Mouse (Mus musculus) megakaryocyte, adult 5-6 weeks (primary cell): ENCODE results near the gene Jagn1. TPM values are rescaled to one million over a fixed set of nuclear protein-coding genes. Genes with fewer than 3 reads are reported as not detected.

Experiments used
- ATAC-seq: 2 replicates; pipeline ENCODE4 v1.8.0; 2016; ENCODE audit warnings: mild to moderate bottlenecking, inconsistent platforms; ENCODE audit not compliant: poor library complexity, severe bottlenecking
- total RNA-seq, 2 experiments: library from RNA; stranded (forward) in 1 of 2; stranded (reverse) in 1 of 2; fragments of 153-499, 151-499 nt in 1 of 2; fragments of 221-1000, 200-1000 nt in 1 of 2; gene quantifications; 2 replicates each; pipeline versions ENCODE4 v1.2.3 to v1.2.4; 2015 to 2017

Jagn1 gene
- total RNA-seq, 2 experiments from 2014 or later = 12.7 to 43.6 TPM

- ATAC-seq = no peak
Measured at GRCm38 (mm10) chr6:113433661-113434060, 8.7 kb upstream of the Jagn1 start.

GRCm38 (mm10) chr6:113434691-113435090 is 7.7 kb upstream of the Jagn1 start:
- no peak for ATAC-seq

- ATAC-seq = no peak
Measured at GRCm38 (mm10) chr6:113435664-113436205, 6.6 kb upstream of the Jagn1 start, which contains the start of gene Cidec. Gene Cidec, minus strand, starts transcription at chr6:113435760.

GRCm38 (mm10) chr6:113437135-113437534 is 5.2 kb upstream of the Jagn1 start:
- no peak for ATAC-seq

- ATAC-seq = no peak
Measured at GRCm38 (mm10) chr6:113438721-113439430, 3.5 kb upstream of the Jagn1 start.

GRCm38 (mm10) chr6:113440686-113441085 is 1.7 kb upstream of the Jagn1 start:
- ATAC-seq = no peak

GRCm38 (mm10) chr6:113441147-113441680 is 1.2 kb upstream of the Jagn1 start:
- peak; percentile 84 for ATAC-seq

GRCm38 (mm10) chr6:113442087-113442441 is 305 bp upstream of the Jagn1 start:
- no peak for ATAC-seq

GRCm38 (mm10) chr6:113443091-113443490 is 722 bp downstream of the Jagn1 start:
- ATAC-seq = no peak

GRCm38 (mm10) chr6:113444207-113444965 is 2.0 kb downstream of the Jagn1 start:
- ATAC-seq = no peak

GRCm38 (mm10) chr6:113447639-113448038 is 5.3 kb downstream of the Jagn1 start:
- no peak for ATAC-seq

GRCm38 (mm10) chr6:113451839-113452238 is 9.5 kb downstream of the Jagn1 start:
- ATAC-seq = no peak

GRCm38 (mm10) chr6:113455007-113455406 is 12.6 kb downstream of the Jagn1 start:
- ATAC-seq = peak; percentile 60

- ATAC-seq = no peak
Measured at GRCm38 (mm10) chr6:113457952-113458534, 15.7 kb downstream of the Jagn1 start, which contains the start of gene Il17re. Gene Il17re, plus strand, starts transcription at chr6:113458484.

- ATAC-seq = no peak
Measured at GRCm38 (mm10) chr6:113458635-113459034, 16.3 kb downstream of the Jagn1 start.

GRCm38 (mm10) chr6:113464040-113464439 is 21.7 kb downstream of the Jagn1 start:
- no peak for ATAC-seq

GRCm38 (mm10) chr6:113465602-113466001 is 23.2 kb downstream of the Jagn1 start:
- no peak for ATAC-seq

- ATAC-seq = peak; percentile 63
Measured at GRCm38 (mm10) chr6:113468512-113468911, 26.1 kb downstream of the Jagn1 start.

- ATAC-seq = peak; percentile 87
Measured at GRCm38 (mm10) chr6:113469021-113469420, 26.7 kb downstream of the Jagn1 start.

- peak; percentile 80 for ATAC-seq
Measured at GRCm38 (mm10) chr6:113469432-113469831, 27.1 kb downstream of the Jagn1 start.

- ATAC-seq = no peak
Measured at GRCm38 (mm10) chr6:113471297-113471936, 29.0 kb downstream of the Jagn1 start, which contains the start of gene Il17rc. Gene Il17rc, plus strand, starts transcription at chr6:113471427.
